Mouse (Mus musculus) cerebellum, adult 9-11 months (tissue): ENCODE data around the gene Gm42417.
A peak's percentile ranks its signal among the peaks of the same experiment; 100 is the strongest.

Experiments
- DNase-seq: peaks from one replicate; pipeline ENCODE4 v3.0.0; 2022

Gene Gm42417

GRCm38 (mm10) chr1:36563632-36564031, 24.4 kb upstream of the Gm42417 start:
- DNase-seq, result no peak

DNA sequence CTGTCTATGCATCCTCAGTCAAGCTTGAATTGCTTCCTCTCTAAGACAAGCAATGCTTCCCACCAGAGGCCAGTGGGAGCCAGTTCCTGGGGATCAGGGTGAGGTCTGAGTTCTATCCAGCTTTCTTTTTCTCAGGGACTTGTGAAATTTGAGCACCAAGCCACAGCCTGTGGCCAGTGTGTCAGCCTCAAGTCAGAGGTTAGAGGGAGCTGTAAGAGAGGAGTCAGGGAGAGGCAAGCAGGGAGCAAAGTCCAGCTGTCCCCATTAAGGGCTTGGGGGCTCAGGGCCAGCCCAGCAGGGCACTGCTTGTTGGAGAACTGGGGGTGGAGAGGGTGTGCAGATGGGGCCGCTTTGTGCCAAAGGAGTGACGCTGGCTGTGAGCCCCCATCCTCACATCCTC, 24.0 kb upstream of the Gm42417 start:
- no peak for DNase-seq

- no peak for DNase-seq
Observed at GRCm38 (mm10) chr1:36562388-36562787, 23.2 kb upstream of the Gm42417 start.

DNA sequence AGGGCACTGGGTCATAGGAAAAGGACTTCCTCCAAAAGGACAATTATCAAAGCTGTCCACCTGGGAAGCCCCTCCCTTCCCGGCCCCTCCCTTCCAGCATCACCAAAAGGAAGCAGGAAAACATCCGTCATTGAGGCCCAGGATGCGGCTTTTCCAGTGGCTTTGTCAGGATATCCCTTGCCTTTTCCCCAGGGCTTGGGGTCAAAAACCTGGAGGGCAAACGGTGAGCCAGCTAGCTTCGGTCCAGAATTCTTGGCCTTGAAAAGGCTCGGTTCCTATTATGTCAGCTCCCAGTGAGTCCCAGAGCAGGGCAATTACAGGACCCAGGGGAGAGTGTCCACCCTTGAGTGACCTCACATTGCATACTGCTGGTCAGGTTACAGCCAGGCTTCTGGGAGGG, 21.7 kb upstream of the Gm42417 start:
- DNase-seq, result no peak

- DNase-seq, result no peak
Observed at GRCm38 (mm10) chr1:36559888-36560287, 20.7 kb upstream of the Gm42417 start.

DNA sequence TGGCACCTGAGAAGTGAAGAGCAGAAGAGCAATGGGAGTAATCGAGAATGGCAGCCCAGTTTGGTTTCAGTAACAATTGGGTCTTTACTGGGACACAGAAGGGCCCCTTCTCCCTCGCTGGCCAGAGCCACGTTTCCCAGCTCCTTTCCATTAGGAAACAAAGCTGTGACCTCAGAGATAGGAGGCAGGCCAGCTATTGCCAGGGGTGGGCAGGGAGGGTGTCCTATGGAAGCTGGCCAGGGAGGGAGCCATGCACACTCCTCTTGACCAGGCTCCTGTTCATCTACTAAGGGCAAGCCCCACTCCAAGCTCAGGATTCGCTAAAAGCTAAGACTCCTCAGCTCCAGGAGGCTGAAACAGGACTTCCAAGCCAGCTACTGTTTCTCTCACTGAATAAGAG, 20.0 kb upstream of the Gm42417 start:
- no peak for DNase-seq

DNA sequence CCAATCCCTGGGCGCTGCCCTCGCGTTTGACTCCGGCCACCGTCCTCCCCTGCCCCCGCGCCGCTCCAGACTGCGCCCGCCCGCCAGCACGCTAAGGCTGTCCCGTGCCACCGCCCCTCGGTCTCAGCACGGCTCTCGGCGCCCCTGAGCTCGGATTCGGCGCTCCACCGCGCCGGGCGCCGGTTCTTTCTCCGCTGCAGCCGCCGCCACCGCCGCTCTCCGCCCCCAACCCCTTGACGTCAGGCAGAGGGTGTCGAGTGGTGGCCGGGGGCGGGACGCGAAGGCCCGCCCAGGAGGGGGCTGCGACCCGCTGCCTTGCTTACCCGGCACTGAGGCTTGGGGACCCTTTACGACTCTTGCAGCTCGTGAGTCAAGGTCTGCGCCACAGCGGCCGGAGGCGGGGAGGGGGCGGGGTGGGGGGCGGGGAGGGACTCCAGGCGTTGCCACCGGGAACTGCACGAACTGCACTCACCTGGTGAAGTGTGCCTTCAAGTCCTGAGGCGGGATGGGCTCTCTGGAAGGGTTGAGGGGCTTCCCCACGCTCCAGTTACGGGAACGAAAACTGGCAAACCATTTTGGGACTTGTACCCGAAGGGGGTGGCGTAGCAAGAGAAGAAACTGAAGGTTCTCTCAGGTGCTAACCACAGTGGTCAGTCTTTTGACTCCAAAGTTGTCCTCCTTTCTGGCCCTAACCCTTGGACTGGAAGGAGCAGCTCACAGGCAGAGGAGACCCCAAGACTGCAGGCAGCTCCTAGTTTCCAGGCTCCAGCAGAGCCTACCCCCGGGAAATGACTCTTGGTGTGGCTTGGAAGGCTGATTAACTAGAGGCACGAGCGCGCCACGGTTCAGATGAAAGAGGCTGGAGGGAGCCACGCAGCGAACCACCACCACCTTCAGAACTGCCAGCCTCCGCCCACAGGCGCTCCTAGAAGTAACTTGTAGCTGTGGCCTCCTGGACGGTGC, 19.1 kb upstream of the Gm42417 start, which contains the start of gene Sema4c:
TSS of gene Sema4c (minus strand) at position 319 of the 963 bp plus-strand sequence.
- DNase-seq, result peak; percentile 77

DNA sequence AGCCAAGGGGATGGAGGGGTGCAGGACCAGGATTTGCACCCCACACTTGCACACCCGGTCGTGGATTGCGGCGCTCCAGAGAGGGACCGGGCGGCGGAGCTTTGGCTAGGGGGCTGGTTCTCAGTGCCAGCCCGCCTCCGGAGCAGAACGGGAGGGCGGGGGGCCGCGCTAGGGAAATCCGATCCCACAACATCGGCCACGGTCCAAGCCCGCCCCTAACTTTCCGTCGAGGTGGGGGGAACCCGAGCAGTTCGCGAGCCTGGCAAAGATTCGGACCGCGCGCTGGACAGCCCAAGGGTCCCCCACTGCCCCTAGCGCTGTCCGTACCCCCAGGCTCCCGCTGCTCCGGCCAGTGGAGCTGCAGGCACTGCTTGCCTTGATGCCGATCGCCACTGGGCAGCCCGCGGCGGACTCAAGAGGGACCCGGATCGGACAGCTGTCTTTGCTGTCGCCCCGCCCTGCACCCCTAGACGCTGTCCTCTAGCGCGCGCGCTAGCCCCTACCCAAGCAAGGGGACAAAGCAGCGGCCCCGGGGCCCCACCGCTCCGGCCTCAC, 18.3 kb upstream of the Gm42417 start:
- DNase-seq, result no peak

DNA sequence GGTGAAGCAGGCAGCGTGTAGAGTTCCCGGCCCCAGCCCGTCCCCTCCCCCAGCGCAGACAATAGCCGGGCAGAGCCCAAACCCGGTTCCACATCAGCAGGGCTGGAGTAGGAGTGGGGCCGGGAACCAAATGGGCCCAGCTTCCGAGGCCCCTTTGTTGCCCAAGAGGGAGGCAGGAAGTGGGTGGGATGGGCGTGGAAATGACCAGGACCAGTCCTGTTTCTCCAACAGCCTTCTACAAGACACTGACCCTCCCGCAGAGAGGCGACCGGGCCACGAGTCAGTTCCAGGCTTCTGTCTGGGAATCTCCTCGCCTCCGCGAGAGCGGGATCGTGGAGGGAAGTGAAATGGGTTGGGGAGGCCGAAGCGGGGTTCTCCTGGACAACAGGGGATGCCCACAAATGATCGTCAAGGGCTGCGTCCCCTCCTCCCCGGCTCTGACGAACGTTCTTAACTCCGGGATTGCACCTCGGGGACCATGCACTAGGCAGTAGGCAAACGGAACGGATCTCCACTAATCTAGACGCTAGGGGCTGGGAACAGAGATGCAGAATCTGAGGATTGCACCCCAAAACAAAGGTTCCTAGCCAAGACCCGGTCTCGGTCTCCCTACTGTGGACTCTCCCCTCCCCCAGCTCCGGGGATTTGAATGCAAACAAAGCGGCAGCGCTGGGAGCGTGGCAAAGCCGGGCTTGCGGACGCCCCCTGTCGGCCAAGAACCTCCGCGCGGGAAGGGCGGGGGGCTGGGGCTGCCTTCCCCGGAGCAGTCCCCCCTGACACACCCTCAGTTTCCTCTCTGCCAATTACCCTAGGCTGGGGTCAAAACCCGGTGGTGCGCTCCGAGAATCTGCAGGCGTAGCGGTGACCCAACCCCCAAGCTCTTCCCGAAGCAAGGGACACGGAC, 17.6 kb upstream of the Gm42417 start:
- peak; percentile 92 for DNase-seq

DNA sequence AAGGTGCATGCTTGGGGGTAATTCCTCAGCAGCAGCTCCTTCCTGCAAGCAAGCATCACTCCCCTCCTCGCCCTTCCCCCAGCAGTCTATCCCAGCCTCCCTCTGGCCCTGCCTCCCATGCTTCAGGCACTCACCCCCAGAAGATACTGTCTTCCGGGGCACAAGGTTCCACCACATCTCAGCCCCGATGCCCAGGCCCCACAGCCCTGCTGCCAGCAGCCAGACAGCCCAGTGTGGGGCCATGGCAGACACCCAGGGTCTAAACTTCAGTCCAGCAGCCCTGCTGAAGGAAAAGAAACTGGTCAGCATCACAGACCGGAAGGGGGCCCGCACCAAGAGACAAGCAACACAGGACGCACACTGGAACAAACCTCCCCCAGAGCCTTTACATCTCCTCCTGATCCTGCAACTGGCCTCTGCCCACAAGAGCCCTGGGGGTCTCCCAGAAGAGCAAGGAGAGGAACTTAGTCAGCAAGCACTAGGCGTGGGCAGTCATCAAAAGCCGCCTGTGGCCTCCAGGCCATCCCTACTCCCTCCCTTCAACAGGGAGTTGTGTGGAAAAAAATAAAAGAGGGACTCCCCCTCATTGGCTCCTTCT, 16.7 kb upstream of the Gm42417 start:
- peak; percentile 74 for DNase-seq

DNA sequence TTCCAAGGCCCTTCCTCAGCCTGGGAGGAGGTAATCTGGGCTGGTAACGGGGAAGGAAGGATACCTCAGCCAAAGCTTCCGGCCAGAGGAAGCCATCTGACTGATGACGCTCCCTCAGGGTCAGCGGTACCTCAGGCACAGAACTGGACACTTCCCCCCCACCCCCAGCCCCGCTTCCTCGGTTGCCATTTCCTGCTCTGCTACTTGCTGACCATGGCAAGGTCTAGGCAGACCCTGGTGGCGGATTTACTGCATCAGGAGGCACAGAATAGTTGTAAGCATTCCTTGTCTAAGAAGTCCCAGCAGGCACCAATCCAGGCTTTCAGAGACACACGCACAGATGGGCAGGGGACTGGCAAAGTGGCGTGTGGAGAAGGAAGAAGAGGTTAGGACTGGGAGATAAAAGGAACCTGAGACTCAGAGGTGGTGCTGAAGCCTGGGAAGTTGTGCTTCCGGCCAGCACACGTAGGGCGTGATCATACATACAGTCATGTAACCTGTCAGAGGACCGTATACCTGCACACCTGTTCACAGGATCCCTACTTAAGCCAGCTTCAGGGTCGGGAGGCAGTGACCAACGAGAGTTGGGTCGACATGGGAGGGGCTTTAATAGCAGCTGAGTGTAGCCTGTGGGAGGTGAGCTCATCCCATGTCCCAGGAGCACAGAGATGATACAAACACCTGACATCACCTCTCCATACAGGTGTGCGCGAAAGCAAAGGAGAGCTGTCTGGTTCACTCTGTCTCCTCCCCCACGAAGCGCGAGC, 15.6 kb upstream of the Gm42417 start:
- peak; percentile 57 for DNase-seq

- DNase-seq, result peak; percentile 92
Observed at GRCm38 (mm10) chr1:36552506-36552905, 13.3 kb upstream of the Gm42417 start.

DNA sequence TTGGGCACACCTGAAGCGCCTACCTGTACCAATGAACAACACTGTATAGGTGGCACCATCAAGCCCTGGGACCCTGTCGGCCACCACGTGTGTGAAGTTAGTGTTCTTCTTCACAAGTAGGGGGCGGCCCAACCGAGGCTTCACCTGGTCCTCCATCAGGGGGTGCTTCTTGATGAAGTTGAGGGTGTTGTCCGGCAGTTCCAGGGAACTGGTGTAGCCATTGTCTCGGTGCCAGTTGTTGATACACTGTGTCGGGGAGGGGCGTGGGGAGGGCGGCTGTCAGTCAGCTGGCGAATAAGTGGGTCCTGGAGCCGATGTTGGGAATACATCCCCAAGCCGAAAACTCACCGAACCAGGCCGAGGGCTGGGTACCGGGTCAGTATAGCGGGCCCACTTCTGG, 12.7 kb upstream of the Gm42417 start:
- peak; percentile 71 for DNase-seq

GRCm38 (mm10) chr1:36550075-36550863, 11.0 kb upstream of the Gm42417 start:
- peak; percentile 76 for DNase-seq

DNA sequence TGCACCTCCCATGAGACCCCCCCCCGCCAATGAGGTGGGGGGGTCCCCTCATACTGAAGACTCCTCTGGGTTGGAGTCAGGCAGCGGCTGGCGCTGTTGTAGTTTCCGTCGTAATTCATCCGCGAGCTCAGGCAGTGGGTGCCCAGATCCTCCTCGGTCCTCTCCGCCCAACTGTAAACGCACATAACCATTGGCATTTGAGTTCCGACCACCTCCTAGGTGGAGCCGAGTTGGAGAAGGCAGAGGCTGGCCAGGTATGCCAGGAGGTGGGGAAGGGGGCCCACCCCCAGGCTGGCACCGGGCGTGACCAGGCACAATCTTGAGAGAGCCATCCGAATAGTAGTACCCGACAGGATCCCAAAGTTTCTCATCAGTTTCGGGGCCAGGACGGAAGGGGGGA, 10.3 kb upstream of the Gm42417 start:
- DNase-seq, result peak; percentile 52

- DNase-seq, result no peak
Observed at GRCm38 (mm10) chr1:36548771-36549170, 9.5 kb upstream of the Gm42417 start.

- peak; percentile 67 for DNase-seq
Observed at GRCm38 (mm10) chr1:36547981-36548598, 8.9 kb upstream of the Gm42417 start.

- DNase-seq, result peak; percentile 99
Observed at GRCm38 (mm10) chr1:36546888-36547471, 7.8 kb upstream of the Gm42417 start, which contains the start of gene Ankrd39. Gene Ankrd39 (minus strand): TSS chr1:36547445.

DNA sequence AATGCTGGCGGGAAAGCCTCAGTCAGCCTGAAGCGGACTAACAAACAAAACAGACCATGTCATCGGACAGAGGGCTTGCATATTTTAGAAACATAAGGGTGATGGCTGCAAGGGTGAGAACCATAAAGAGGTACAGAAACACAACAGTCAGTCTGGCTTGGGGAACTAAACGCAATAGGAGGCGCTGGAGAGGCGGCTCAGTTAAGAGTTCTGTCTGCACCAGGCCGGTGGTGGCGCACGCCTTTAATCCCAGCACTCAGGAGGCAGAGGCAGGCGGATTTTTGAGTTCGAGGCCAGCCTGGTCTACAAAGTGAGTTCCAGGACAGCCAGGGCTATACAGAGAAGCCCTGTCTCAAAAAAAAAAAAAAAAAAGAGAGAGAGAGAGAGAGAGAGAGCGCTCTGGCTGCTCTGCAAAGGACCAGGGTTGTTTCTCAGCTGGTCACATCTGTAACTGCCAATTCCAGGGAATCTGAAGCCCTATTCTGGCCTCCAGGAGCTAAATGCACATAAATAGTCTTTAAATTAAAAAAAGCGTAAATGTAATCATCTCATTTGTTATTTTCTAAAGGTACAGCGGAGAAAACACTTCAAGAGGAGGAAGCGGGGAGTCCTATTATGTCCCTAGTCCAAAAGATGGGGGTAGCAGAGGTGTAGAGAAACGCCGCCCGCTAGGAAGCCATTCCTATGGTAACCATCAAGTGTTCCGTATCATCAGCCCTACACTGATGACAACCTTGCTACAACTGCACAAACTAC, 6.8 kb upstream of the Gm42417 start:
- no peak for DNase-seq
